Mouse (Mus musculus) granulocyte monocyte progenitor cell, adult 5-6 weeks (primary cell): ENCODE results near the gene Hmga2. TPM values are rescaled to one million over a fixed set of nuclear protein-coding genes. Genes with fewer than 3 reads are reported as not detected.
A peak's percentile ranks its signal among the peaks of the same experiment; 100 is the strongest.

Source experiments
- ATAC-seq: replicated peaks from 2 replicates; pipeline ENCODE4 v1.8.0; 2016; ENCODE audit warnings: mild to moderate bottlenecking, moderate TSS enrichment, inconsistent platforms; ENCODE audit not compliant: poor library complexity, severe bottlenecking
- total RNA-seq, 2 experiments: library from RNA; stranded (forward) in 1 of 2; stranded (reverse) in 1 of 2; fragments of 200-712, 200-1000 nt in 1 of 2; fragments of >200 nt in 1 of 2; fragmentation: Nextera tagmentation in 1 of 2; gene quantifications; 2 replicates each; pipeline ENCODE4 v1.2.3; 2014 to 2017

Hmga2 gene
- total RNA-seq, 2 experiments from 2014 or later = 0.15 to 0.60 TPM

- ATAC-seq = no peak
Observed at GRCm38 (mm10) chr10:120474301-120474700, 2.0 kb downstream of the Hmga2 start.

GRCm38 (mm10) chr10:120473218-120473617 lies 3.1 kb downstream of the Hmga2 start:
- no peak for ATAC-seq

- ATAC-seq = no peak
Observed at GRCm38 (mm10) chr10:120472606-120473005, 3.7 kb downstream of the Hmga2 start.

- ATAC-seq = no peak
Observed at GRCm38 (mm10) chr10:120465121-120465520, 11.1 kb downstream of the Hmga2 start.

GRCm38 (mm10) chr10:120461769-120462168 lies 14.5 kb downstream of the Hmga2 start:
- peak; percentile 71 for ATAC-seq

GRCm38 (mm10) chr10:120461301-120461700 lies 15.0 kb downstream of the Hmga2 start:
- no peak for ATAC-seq

GRCm38 (mm10) chr10:120458866-120459265 lies 17.4 kb downstream of the Hmga2 start:
- peak; percentile 48 for ATAC-seq

GRCm38 (mm10) chr10:120449661-120450284 lies 26.5 kb downstream of the Hmga2 start:
- ATAC-seq = no peak

GRCm38 (mm10) chr10:120446799-120447198 lies 29.5 kb downstream of the Hmga2 start:
- ATAC-seq = peak; percentile 45

GRCm38 (mm10) chr10:120446206-120446605 lies 30.1 kb downstream of the Hmga2 start:
- ATAC-seq = peak; percentile 95

- ATAC-seq = no peak
Observed at GRCm38 (mm10) chr10:120444463-120445070, 31.7 kb downstream of the Hmga2 start.

GRCm38 (mm10) chr10:120443757-120444311 lies 32.4 kb downstream of the Hmga2 start:
- ATAC-seq = no peak

GRCm38 (mm10) chr10:120441254-120441653 lies 35.0 kb downstream of the Hmga2 start:
- no peak for ATAC-seq

GRCm38 (mm10) chr10:120434433-120434832 lies 41.8 kb downstream of the Hmga2 start:
- peak; percentile 74 for ATAC-seq

- ATAC-seq = no peak
Observed at GRCm38 (mm10) chr10:120433463-120433815, 42.8 kb downstream of the Hmga2 start.

- ATAC-seq = no peak
Observed at GRCm38 (mm10) chr10:120432731-120433462, 43.4 kb downstream of the Hmga2 start.

GRCm38 (mm10) chr10:120432081-120432480 lies 44.2 kb downstream of the Hmga2 start:
- ATAC-seq = no peak

GRCm38 (mm10) chr10:120431435-120431834 lies 44.8 kb downstream of the Hmga2 start:
- no peak for ATAC-seq

- ATAC-seq = no peak
Observed at GRCm38 (mm10) chr10:120430422-120430821, 45.8 kb downstream of the Hmga2 start.

GRCm38 (mm10) chr10:120429758-120430259 lies 46.5 kb downstream of the Hmga2 start:
- no peak for ATAC-seq

GRCm38 (mm10) chr10:120429199-120429551 lies 47.1 kb downstream of the Hmga2 start:
- ATAC-seq = peak; percentile 79
